Mouse (Mus musculus): ENCODE results near the gene 1700037H04Rik. TPM values are rescaled to one million over a fixed set of nuclear protein-coding genes. Genes with fewer than 3 reads are reported as not detected.

1700037H04Rik gene
- polyA plus RNA-seq, 3 experiments from 2014 or later, result 36.5 to 54.8 (median 46.3) TPM

GRCm38 (mm10) chr2:131178828-131179245, 19.0 kb upstream of the 1700037H04Rik start:
- no peak for ATAC-seq

- ATAC-seq, result no peak
Measured at GRCm38 (mm10) chr2:131177932-131178331, 18.1 kb upstream of the 1700037H04Rik start.

- no peak for ATAC-seq
Measured at GRCm38 (mm10) chr2:131176491-131176890, 16.6 kb upstream of the 1700037H04Rik start.

GRCm38 (mm10) chr2:131175945-131176309, 16.0 kb upstream of the 1700037H04Rik start:
- ATAC-seq, result no peak

- no peak for ATAC-seq
Measured at GRCm38 (mm10) chr2:131175286-131175944, 15.5 kb upstream of the 1700037H04Rik start.

GRCm38 (mm10) chr2:131174700-131175099, 14.8 kb upstream of the 1700037H04Rik start:
- ATAC-seq, result peak; percentile 91

- no peak for ATAC-seq
Measured at GRCm38 (mm10) chr2:131172322-131172721, 12.4 kb upstream of the 1700037H04Rik start.

- ATAC-seq, result no peak
Measured at GRCm38 (mm10) chr2:131171401-131172104, 11.7 kb upstream of the 1700037H04Rik start.

GRCm38 (mm10) chr2:131170936-131171335, 11.1 kb upstream of the 1700037H04Rik start:
- no peak for ATAC-seq

GRCm38 (mm10) chr2:131168914-131169313, 9.0 kb upstream of the 1700037H04Rik start:
- no peak for ATAC-seq

- ATAC-seq, result no peak
Measured at GRCm38 (mm10) chr2:131167984-131168383, 8.1 kb upstream of the 1700037H04Rik start.

GRCm38 (mm10) chr2:131166172-131166571, 6.3 kb upstream of the 1700037H04Rik start:
- ATAC-seq, result no peak

GRCm38 (mm10) chr2:131163924-131164323, 4.0 kb upstream of the 1700037H04Rik start:
- no peak for ATAC-seq

- ATAC-seq, result peak; percentile 6
Measured at GRCm38 (mm10) chr2:131160671-131161111, 810 bp upstream of the 1700037H04Rik start.

- ATAC-seq, result peak; percentile 25
Measured at GRCm38 (mm10) chr2:131159491-131159910, 380 bp downstream of the 1700037H04Rik start.

- no peak for ATAC-seq
Measured at GRCm38 (mm10) chr2:131156987-131157386, 2.9 kb downstream of the 1700037H04Rik start.

- no peak for ATAC-seq
Measured at GRCm38 (mm10) chr2:131154036-131154435, 5.8 kb downstream of the 1700037H04Rik start.

GRCm38 (mm10) chr2:131152166-131152730, 7.6 kb downstream of the 1700037H04Rik start:
- ATAC-seq, result no peak

GRCm38 (mm10) chr2:131149254-131149578, 10.7 kb downstream of the 1700037H04Rik start:
- ATAC-seq, result no peak

GRCm38 (mm10) chr2:131148353-131149253, 11.3 kb downstream of the 1700037H04Rik start:
- ATAC-seq, result no peak

- ATAC-seq, result no peak
Measured at GRCm38 (mm10) chr2:131147043-131147365, 12.9 kb downstream of the 1700037H04Rik start.

GRCm38 (mm10) chr2:131146193-131147042, 13.5 kb downstream of the 1700037H04Rik start:
- no peak for ATAC-seq
